Mouse (Mus musculus): ENCODE measurements around the gene Cd164.

DNA sequence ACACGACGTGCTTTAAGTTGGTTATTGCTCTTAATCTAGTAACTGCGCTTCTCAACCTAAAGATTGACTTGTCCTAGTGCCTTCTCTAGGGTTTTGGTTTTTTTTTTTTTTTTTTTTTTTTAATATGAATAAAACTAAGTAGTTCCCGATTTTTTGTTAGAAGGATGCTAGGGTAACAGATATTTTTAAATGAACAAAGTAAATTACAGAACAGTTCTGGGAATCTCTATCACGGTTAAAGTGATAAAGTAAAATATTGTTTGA lies 1.1 kb downstream of the Cd164 start:
- TF ChIP-seq CTCF (IDR thresholded peaks at IDR 0.05; ENCODE audit: insufficient read depth, low read depth, low read length) (no peak), POLR2A (IDR thresholded peaks at IDR 0.05; ENCODE audit: insufficient read depth, low read depth, low read length) (no peak)

Measured in olfactory bulb, adult 2 months (tissue).